29 mouse cellular contexts compared by ENCODE assay signal in genomic region chr6:108754376-108754775, GRCm38 (mm10). TPM values are rescaled to one million over a fixed set of nuclear protein-coding genes. Genes with fewer than 3 reads are reported as not detected.
DNase-seq lines count a peak whose midpoint lies in the region; ATAC-seq lines count a peak whose summit lies in the region.
"Had no signal": no experiment of that assay in that cellular context is flagged by ENCODE, and none has a peak within 500 bp of the region (broad histone marks: within the 10 kb centered on the region; RNA-seq: fewer than 3 reads in every experiment).

No protein-coding gene starts in this region.

- no peaks in the 10 kb centered on the region for H3K4me1 ChIP-seq in embryonic facial prominence, embryonic 14.5 days (ENCODE audit: control insufficient read depth, insufficient read depth, low read length)
- H3K4me1 ChIP-seq in embryonic facial prominence, embryonic 10.5 days, result no peaks in the 10 kb centered on the region
- H3K4me1 ChIP-seq in midbrain, embryonic 16.5 days (ENCODE audit: control insufficient read depth, insufficient read depth, low read length), result no peaks in the 10 kb centered on the region
- H3K4me1 ChIP-seq: heart, embryonic 13.5 days; limb, embryonic 15.5 days; liver, embryonic 13.5 days; midbrain, embryonic 13.5 days had no signal

- H3K27ac ChIP-seq in embryonic facial prominence, embryonic 14.5 days (replicated peaks; ENCODE audit: low read depth, low read length), result no peak overlapping the region
- H3K27ac ChIP-seq in embryonic facial prominence, embryonic 10.5 days (replicated peaks), result no peak overlapping the region
- H3K27ac ChIP-seq in midbrain, embryonic 16.5 days (ENCODE audit: low read length), result no peak overlapping the region
- H3K27ac ChIP-seq: heart, embryonic 13.5 days; hindbrain, embryonic 14.5 days; kidney, embryonic 15.5 days; layer of hippocampus, adult 2 months; limb, embryonic 15.5 days; liver, embryonic 13.5 days; midbrain, embryonic 13.5 days had no signal

- H3K9ac ChIP-seq in embryonic facial prominence, embryonic 14.5 days (ENCODE audit: low read depth, low read length), result no peak overlapping the region
- H3K9ac ChIP-seq in midbrain, embryonic 16.5 days (ENCODE audit: low read depth, low read length), result no peak overlapping the region
- H3K9ac ChIP-seq: heart, embryonic 13.5 days; hindbrain, embryonic 14.5 days; kidney, embryonic 15.5 days; limb, embryonic 15.5 days; liver, embryonic 13.5 days; midbrain, embryonic 13.5 days had no signal

- DNase-seq in embryonic facial prominence, embryonic 14.5 days (ENCODE audit: low spot score), result peak; percentile 30
- no peak for DNase-seq in embryonic facial prominence, embryonic 10.5 days (ENCODE audit: low spot score)
- DNase-seq in 3T3-L1 (ENCODE audit: low read depth, low spot score), result peak; percentile 82
- DNase-seq in MN1 (ENCODE audit: low spot score), result peak; percentile 23
- peak; percentile 69 for DNase-seq in adrenal gland, postnatal 25 days
- DNase-seq in kidney, adult 11 months, result no peak
- DNase-seq: B cell, adult 2 months; cerebellum, adult 8-10 months; cerebellum, postnatal 25 days; heart, postnatal 10 days; kidney, postnatal 25 days; left cerebral cortex, postnatal 4 days; liver, embryonic 13.5 days; lung, adult 18-20 months; lung, postnatal 4 days; right cerebral cortex, adult 18-20 months; spleen, adult 18-20 months; thymus, postnatal 14 days had no signal

- H3K27me3 ChIP-seq in embryonic facial prominence, embryonic 14.5 days (replicated peaks; ENCODE audit: control insufficient read depth, insufficient read depth, low read length), result no peaks in the 10 kb centered on the region
- no peaks in the 10 kb centered on the region for H3K27me3 ChIP-seq in embryonic facial prominence, embryonic 10.5 days (replicated peaks; ENCODE audit: low read depth, poor library complexity, severe bottlenecking)
- H3K27me3 ChIP-seq in midbrain, embryonic 16.5 days (ENCODE audit: control insufficient read depth, insufficient read depth, low read depth, low read length), result no peaks in the 10 kb centered on the region
- H3K27me3 ChIP-seq: heart, embryonic 13.5 days; kidney, embryonic 15.5 days; limb, embryonic 15.5 days; liver, embryonic 13.5 days; megakaryocyte, embryonic 14.5 days; midbrain, embryonic 13.5 days had no signal

- ATAC-seq in embryonic facial prominence, embryonic 14.5 days (ENCODE audit: low read depth), result no peak
- no peak for ATAC-seq in midbrain, embryonic 16.5 days
- ATAC-seq: forebrain, embryonic 14.5 days; intestine, postnatal 0 days; lung, postnatal 0 days; midbrain, embryonic 13.5 days had no signal

- no peaks in the 10 kb centered on the region for H3K36me3 ChIP-seq in embryonic facial prominence, embryonic 14.5 days (ENCODE audit: control insufficient read depth, insufficient read depth, low read length)
- no peaks in the 10 kb centered on the region for H3K36me3 ChIP-seq in embryonic facial prominence, embryonic 10.5 days (replicated peaks)
- no peaks in the 10 kb centered on the region for H3K36me3 ChIP-seq in midbrain, embryonic 16.5 days (ENCODE audit: control insufficient read depth, insufficient read depth, low read length)
- H3K36me3 ChIP-seq: heart, embryonic 13.5 days; kidney, embryonic 15.5 days; limb, embryonic 15.5 days; liver, embryonic 13.5 days; midbrain, embryonic 13.5 days had no signal

- 68% methylated on average over 1 of the region's 1 CpGs for WGBS in embryonic facial prominence, embryonic 14.5 days
- 85% methylated on average over 1 of the region's 1 CpGs for WGBS in embryonic facial prominence, embryonic 10.5 days
- 91% methylated on average over 1 of the region's 1 CpGs for WGBS in midbrain, embryonic 16.5 days

- no peaks in the 10 kb centered on the region for H3K9me3 ChIP-seq in embryonic facial prominence, embryonic 14.5 days (ENCODE audit: control insufficient read depth, low read length)
- no peaks in the 10 kb centered on the region for H3K9me3 ChIP-seq in embryonic facial prominence, embryonic 10.5 days
- H3K9me3 ChIP-seq in midbrain, embryonic 16.5 days (replicated peaks; ENCODE audit: control insufficient read depth, low read length, poor library complexity, severe bottlenecking), result no peaks in the 10 kb centered on the region
- H3K9me3 ChIP-seq: heart, embryonic 13.5 days; kidney, embryonic 15.5 days; limb, embryonic 15.5 days; liver, embryonic 13.5 days; megakaryocyte, embryonic 14.5 days; midbrain, embryonic 13.5 days had no signal

- no peak overlapping the region for H3K4me2 ChIP-seq in embryonic facial prominence, embryonic 14.5 days (ENCODE audit: low read depth, low read length)
- no peak overlapping the region for H3K4me2 ChIP-seq in midbrain, embryonic 16.5 days (ENCODE audit: low read length)
- H3K4me2 ChIP-seq: heart, embryonic 13.5 days; hindbrain, embryonic 14.5 days; kidney, embryonic 15.5 days; limb, embryonic 15.5 days; liver, embryonic 13.5 days; midbrain, embryonic 13.5 days had no signal

- no peak overlapping the region for H3K4me3 ChIP-seq in embryonic facial prominence, embryonic 14.5 days (ENCODE audit: low read depth, low read length)
- H3K4me3 ChIP-seq in embryonic facial prominence, embryonic 10.5 days, result no peak overlapping the region
- no peak overlapping the region for H3K4me3 ChIP-seq in midbrain, embryonic 16.5 days (ENCODE audit: low read depth, low read length)
- H3K4me3 ChIP-seq: heart, embryonic 13.5 days; kidney, embryonic 15.5 days; layer of hippocampus, adult 2 months; limb, embryonic 15.5 days; liver, embryonic 13.5 days; megakaryocyte, embryonic 14.5 days; midbrain, embryonic 13.5 days had no signal

RNA-seq across cellular contexts. Expression of gene Arl8b, which starts 28.5 kb away (rescaled TPM):
- polyA plus RNA-seq in embryonic facial prominence, embryonic 14.5 days (2014; fragmentation: Nextera tagmentation; extraction: Ambion mirVana), result 75.5 and 78.7 TPM in 2 replicates
- polyA plus RNA-seq in embryonic facial prominence, embryonic 10.5 days (2016; fragmentation: Nextera tagmentation; extraction: Ambion mirVana), result 61.4 and 62.2 TPM in 2 replicates
- 103 and 117 TPM in 2 replicates for total RNA-seq in adrenal gland, postnatal 25 days (2021)
- 106 and 112 TPM in 2 replicates for polyA plus RNA-seq in midbrain, embryonic 16.5 days (2015; fragmentation: Nextera tagmentation; extraction: Ambion mirVana)

Comparison
In these comparisons a context has a peak if more than half of its experiments do, and no peak if none do; other contexts are left out.
1. DNase-seq: peak in embryonic facial prominence, embryonic 14.5 days (single experiment), 3T3-L1 (single experiment), MN1 (single experiment) and adrenal gland, postnatal 25 days (single experiment); none in embryonic facial prominence, embryonic 10.5 days (single experiment) and kidney, adult 11 months (single experiment).